Mouse (Mus musculus) monocyte, adult 2 months (primary cell): ENCODE measurements around the gene Olfr222.
"Not testable (repeated sequence)": the region's sequence is repeated elsewhere in the genome, so short reads cannot be mapped to it uniquely, and the experiment has no call there.

Experiments
- DNase-seq, 2 experiments: peaks; one replicate each; pipeline ENCODE4 v3.0.0; 2022; ENCODE audit warnings: low spot score in 2 of 2, low read depth in 1 of 2

Gene Olfr222

DNA sequence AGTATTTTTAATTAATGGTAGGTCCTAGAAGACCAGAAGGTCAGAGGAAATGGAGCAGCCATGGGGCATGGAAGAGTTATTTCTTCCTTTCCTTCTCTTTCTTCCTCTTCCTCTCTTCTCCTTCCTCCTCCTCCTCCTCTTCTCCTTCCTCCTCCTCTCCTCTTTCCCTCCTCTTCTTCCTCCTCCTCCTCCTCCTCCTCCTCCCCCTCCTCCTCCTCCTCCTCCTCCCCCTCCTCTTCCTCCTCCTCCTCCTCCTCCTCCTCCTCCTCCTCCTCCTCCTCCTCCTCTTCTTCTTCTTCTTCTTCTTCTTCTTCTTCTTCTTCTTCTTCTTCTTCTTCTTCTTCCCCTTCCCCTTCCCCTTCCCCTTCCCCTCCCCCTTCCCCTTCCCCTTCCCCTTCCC is at the start of gene Olfr222:
TSS of gene Olfr222 (minus strand) at position 101 of the 400 bp plus-strand sequence.
- DNase-seq = not testable (repeated sequence)

DNA sequence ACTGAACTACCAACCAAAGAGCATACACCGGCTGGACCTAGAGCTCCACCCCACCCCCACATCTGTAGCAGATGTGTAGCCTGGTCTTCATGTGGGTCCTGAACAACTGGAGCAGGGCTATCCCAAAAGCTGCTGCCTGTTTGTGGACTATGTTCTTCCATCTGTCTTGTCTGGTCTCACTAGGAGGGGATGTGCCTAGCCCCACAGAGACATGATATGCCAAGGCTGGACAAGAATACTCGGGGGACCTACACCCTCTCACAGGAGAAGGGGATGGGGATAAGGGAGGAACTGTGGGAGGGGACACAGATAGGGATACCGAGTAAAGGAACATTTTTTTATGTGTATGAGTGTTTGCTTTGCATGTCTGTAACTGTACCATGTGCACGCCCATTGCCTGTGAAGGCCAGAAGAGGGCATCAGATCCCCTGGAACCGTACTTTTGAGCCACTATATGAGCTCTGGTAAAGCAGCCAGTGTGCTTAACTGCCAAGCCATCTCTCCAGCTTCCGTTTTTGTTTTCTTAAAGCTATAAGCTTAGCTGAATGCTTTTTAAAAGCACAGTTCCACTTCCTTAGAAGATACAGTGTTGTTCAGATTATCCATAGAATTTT is 48.1 kb upstream of the Olfr222 start:
- DNase-seq = peak in 1 of 2 experiments; percentile 29

DNA sequence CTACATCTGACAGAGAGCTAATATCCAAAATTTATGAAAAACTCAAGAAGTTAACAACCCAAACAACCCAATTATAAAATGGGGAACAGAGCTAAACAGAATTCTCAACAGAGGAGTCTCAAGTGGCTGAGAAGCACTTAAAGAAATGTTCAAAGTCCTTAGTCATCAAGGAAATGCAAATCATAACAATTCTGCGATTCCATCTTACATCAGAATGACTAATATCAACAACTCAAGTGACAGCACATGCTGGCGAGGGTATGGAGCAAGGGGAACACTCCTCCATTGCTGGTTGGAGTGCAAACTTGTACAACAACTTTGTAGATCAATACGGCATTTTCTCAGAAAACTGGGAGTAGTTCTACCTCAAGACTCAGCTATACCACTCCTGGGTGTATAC is 46.2 kb upstream of the Olfr222 start:
- no peak for DNase-seq

DNA sequence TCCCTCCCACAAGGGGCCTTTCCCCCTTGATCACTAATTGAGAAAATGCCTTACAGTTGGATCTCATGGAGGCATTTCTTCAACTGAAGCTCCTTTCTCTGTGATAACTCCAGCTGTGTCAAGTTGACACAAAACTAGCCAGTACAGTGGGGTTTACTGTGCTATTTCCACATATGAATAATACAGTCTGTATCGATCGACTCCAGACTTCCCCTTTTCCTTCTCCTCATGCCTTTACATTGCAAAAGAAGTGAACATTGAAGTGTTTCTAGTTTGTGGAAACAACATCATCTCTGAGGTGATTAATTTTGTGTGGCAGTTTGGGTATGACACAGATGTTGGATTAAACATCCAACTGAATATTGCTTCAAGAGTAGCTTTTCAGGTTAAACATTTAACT is 41.0 kb upstream of the Olfr222 start:
- not testable (repeated sequence) for DNase-seq

DNA sequence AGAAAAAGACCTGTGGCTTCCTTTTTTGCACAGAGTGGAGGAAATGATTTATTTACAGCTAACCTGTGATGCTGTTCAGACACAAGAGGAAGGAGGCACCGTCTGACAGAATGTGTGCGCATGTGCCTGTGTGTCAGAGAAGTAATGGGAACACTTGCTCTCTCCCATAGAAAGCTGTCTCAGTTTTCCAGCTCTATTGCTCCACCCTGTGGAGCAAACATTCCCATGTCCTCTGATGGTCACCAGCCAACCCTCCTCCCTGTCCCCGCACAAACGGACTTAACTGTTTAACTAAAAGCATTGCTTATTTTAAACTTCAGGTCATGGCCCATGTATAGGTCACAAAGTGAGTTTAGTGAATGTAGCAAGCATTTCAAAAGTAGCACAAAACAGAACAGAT is 38.1 kb upstream of the Olfr222 start:
- DNase-seq = no peak

DNA sequence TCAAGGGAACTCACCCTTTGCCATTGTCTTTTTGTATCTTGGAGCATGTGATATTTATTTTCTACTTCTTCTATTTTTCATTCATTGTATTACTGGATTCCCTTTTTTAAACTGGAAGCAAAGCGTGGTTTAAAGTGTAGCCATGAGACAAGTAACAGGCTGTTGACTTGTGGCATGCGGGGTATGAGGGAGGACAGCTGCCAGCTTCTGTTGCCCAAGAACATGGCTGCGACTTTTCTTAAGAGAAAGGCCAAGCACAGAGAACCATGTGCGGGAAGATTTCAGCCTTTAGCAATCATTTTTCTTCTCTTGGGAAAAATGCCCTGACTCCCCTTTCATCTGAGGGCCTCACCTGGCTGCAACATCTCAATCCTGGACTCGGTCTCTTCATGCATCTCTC is 35.6 kb upstream of the Olfr222 start:
- DNase-seq = no peak

DNA sequence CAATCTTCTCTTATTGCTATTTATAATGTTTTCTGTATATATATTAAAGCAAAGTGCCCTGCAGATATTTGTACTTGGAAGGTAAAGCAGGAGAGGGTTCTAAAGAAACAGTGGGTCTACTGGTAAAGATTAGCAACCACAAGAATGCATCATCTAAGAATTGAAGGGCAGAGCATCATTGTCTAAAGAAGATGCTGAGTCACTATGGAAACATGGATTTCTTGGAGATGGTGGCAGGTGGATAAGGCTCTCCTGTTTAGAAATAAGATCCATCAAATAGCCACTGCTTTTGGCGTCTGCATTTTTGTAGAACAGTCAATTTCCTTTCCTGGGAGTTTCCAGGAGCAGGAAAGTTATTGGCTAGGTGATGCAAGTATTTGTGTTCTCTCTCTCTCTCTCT is 26.3 kb upstream of the Olfr222 start:
- DNase-seq = no peak

DNA sequence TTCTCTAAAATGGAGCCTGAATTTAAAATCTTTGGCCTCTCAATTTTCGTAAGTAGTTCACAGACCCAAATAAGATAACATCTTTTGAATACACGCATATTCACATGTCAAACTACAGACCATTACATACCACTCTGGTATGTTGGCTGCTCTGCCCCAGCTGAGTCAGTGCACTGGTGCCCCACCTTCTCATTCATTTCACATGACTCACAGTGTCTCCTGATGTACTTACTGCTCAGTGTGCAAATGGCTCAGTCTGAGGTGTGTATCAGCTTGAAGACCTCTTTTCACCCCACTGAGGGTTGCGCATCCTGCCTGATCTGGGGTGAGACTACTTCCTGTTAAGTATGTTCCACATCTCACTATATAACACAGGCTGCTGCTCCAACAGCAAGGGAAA is 24.8 kb upstream of the Olfr222 start:
- no peak for DNase-seq

DNA sequence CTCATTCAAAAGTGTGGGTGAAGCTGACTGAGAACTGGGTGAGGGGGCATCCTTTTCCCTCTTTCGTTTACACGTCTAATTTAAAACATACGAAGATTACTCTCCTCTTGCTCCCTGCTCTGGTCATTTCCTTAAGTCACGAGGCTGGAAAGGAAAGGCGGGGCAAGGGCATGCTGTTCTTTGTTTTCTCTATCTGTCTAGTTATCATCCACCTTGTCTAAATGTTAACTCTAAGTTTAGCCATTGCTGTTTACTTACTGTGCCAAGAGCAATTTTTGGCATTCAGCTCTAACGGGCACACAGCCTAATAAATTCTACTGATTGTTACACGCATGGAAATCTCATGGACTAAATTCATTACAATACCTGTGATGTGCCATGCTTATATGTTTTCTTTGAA is 23.2 kb upstream of the Olfr222 start:
- DNase-seq = no peak

DNA sequence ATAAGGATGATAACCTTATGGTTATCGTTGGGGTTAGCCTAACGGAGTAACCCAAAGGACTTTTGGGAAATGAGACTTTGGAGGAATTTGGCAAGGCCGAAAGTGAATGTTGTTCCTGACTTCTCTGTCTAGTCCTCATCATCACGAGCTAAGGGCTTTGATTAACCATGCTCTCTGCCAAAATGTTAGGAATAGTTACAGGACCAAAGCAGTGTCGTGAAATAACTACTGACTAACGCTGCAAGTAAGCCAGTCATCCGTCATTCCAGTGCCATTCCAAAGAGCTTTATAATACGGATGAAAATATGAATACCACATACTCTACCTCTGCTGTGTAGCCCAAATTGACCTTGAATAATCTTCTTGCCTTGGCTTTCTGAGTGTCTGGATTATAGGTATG is 20.9 kb upstream of the Olfr222 start:
- DNase-seq = no peak

DNA sequence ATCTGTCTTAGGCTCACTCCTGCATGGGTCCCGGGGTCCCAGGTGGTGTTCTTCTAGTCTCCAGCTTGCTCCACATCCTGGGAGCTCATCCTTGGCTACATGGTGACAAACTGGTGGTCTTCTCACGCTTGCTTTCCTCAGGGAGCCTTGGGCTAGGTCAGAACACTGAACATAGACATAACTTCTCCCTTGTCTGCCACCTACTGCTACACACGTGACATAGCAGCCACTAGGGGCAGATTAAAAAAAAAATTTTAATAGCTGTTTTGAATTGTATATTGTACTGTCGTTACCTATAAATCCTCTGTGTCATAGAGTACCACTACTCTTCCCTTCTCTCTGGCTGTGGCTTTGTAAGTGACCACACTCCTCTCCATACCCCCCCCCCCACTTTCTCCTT is 20.1 kb upstream of the Olfr222 start:
- DNase-seq = no peak

DNA sequence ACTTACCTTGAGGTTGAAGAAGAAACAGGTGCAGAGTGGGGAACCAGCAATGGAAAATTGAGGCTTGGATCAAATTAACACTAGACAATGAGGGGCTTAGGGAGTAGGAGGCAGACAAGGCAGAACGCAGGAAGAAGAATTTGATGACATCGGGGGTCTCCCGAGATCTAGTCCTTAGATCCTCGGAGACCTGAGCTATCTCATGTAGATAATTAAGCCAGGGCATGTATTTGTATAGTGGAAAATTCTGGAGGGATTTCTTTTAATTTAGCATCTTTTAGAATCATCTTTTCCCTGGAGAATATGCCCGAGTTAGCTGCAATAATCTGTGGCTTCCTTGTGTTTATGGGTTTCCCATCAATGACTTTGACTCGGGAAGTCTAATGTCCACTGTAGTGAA is 17.2 kb upstream of the Olfr222 start, which contains the start of gene Olfr223:
TSS of gene Olfr223 (minus strand) at position 101 of the 400 bp plus-strand sequence.
- no peak for DNase-seq

DNA sequence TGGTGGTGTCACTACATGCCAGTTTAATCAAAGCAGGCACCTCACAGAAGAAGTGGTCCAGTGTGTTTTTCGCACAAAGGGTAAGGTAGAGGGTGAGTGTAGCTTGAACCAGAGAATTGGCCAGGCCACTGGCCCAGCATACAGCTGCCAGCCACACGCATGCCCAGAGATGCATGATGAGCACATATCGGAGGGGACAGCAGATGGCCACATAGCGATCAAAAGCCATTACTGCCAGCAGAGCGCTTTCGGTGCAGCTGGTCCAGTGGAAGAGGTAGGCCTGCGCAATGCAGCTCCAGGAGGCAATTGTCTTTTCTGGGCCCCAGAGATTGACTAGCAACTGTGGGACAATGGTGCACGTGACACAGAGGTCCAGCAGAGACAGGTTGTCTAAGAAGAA is 13.5 kb upstream of the Olfr222 start:
- DNase-seq = no peak

DNA sequence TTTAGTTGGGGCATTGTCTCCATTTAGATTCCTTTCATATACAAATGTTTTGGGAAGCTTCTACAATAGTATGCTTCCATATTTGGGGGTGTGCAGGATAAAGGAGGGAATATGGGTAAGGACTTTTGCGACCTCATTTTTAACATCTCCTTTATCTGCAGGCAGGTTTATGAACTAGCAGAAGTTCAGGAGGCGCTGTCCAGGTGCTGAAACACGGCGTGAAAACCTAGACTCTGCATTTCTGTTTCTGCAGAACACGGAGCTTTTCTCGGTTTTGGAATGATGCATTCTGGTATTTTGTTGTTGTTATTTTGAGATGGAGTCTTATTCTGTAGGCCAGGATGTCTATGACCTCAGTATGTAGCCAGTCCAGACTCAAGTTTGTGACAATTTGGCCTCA is 8.5 kb upstream of the Olfr222 start:
- DNase-seq = no peak

DNA sequence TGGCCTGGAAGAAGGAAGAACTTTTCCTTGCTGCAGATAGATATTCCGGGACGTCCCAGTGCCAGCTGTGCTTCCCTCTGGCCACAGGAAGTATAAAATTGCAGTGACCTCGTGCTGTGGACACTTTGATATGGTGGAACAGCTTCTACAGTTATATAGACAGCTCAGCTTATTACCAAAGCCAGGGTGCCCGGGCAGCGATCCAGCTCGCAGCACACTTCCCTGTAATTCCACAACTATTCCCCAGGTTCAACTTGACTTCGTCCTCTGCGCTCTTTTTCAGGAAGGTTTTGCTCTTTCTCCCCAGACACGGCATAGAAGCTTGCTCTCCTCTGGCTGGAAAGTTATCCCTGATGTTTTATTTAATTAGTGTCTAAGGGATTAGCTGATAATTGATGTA is 309 bp downstream of the Olfr222 start:
- no peak for DNase-seq

DNA sequence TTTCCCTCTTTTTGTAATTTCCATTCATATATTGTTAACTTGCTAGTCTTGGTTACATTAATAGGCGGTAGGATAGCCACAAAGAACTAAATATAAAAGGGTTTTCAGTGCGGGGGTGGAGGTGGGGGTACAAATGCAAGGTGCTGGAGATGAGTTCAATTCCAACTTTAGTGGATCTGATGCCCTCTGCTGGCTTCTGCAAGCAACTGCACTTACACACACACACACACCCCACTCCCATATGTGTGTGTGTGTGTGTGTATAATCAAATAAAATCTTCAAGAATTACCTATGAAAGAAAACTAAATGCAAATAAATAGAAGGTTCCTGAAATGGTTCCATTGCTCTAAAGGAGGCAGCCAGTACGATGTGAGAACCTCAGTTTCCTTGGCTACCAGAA is 6.7 kb downstream of the Olfr222 start:
- no peak for DNase-seq

DNA sequence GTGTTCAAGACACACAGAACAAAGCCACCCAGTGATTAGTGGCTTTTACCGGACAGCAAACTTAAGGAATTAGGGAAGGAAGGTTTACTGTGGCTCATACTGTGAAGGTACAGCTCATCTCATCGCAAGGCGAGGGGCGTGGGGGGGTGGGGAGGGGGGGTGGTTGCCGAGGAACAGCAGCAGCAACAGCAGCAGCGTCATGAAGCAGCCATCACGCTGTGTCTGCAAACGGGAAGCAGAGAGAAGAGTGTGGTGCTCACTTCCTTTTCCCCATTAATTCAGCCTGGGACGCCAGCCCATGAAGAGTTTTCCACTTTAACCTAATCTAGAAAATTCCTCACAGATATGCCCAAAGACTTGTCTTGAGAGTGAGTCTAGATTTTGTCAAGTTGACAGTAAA is 13.2 kb downstream of the Olfr222 start:
- no peak for DNase-seq

DNA sequence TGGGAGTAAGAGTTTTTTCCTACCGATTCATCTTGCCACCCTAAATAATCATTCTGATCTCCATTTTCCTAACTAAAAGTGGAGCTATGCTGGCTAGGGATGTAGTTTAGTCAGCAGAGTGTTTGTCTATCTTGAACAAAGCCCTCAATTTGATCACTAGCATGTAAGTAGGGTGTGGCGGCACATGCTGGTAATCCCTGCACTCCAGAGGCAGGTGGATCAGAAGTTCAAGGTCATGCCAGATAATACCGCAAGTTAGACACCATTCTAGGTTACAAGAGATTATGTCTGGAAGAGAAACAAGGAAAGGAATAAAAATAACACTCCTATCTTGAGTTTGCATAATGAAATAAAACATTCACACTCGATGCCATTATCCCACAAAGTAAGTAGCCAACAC is 13.7 kb downstream of the Olfr222 start:
- DNase-seq = no peak

DNA sequence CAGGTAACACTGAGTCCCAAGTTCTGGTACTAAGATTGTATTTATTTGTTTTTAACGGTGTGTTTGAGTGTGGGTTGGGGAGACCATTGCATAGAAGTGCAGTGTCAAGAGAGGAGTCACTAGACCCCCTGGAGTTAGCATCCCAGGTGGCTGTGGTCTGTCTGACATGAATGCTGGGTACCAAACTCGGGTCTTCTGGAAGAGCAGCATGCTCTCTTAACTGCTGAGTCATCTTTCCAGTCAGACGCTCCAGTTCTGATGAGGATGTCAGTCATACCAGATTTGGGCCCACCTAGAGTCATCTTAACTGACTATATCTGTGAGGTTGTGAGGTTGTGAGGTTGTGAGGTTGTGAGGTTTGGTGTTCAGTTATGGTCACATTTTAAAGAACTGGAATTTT is 15.1 kb downstream of the Olfr222 start:
- no peak for DNase-seq

DNA sequence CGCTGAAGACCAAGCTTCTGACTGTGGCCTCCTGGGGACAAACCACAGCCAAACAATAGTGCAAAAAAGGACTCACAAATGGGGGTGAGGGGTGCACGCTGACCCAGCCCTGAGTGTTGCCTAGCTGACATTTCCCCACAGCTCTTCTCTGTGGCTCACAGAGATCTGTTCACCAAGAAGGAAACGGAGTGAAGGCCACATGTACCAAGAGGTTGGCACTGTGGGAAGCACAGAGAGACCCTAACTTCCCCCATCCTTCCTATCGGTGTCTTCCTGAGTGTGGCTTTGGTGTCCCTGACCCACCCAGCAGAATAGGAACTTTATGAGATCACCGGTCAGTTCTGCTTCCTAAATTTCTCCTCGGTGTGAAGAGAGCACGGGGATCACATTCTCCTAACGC is 21.5 kb downstream of the Olfr222 start:
- DNase-seq = no peak

DNA sequence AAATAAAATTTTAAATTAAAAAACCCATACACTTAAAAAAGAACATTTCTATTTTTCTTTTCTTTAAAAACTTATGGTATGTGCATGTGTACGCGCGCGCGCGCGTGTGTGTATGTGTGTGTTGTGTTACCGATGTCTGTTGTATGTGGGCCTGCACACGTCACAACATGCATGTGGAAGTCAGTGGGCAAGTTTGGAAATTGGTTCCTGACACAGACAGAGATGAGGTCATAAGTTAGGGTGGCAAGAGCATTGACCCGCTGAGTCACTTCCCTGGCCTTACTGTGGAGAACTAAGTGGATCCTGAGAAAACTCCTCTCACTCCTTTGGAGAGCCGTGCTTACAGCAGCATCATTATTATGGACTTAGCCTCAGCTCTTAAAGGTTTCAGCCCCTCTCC is 21.9 kb downstream of the Olfr222 start:
- no peak for DNase-seq

DNA sequence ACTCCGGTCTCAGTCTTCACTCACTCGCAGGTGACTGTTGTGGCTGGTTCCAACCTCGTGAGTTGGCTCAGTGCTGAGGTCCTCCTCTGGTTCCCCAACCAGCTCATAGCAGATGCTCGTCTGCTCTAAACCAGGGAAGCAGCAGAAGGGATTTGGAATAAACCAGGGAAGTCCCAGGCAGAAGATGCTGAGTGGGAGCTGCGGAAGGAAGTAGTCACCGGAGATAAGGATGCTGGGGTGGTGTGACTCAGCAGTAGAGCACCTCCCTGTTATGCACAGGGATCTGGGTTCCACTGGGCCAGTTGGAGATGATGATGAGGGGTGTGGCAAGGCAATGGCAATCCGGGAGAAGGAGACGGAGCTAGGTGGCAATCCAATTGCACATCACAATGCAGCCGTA is 32.0 kb downstream of the Olfr222 start:
- no peak for DNase-seq

DNA sequence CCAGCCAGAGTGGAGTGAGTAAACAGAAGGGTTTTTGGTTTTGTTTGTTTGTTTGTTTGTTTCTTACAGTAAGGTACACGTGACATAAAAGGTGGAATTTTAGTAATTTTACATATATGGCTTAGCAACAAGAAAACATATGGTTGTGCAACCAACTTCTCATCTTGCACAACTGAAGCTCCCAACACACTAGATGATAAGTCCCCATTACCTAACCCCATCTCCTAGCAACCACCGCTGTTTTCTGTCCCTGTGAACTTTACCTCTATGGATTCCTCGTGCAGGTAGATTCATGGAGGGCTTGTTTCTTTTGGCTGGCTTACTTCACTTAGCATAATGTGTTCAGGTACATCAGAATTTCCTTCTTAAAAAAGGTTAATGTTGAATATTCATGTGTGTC is 32.7 kb downstream of the Olfr222 start:
- no peak for DNase-seq

DNA sequence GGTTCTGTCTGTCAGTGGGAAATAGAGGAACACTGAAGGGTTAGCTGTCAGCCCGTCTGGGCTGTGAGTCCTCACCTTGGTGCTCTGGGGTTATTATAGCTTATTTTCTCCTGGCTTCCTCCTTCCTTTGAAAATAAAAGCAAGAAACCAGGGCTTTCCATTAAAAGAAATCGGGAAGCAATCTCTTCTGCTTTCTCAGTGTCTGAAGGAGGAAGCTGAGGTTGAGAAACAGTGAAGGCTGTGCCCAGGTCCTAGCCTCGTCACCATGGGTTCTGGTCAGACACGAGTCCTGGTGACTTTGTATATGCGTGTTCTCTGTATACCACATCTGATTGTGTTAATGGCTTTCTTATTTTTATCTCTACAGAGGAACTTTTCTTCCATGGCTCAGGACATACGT is 33.6 kb downstream of the Olfr222 start:
- peak; percentile 61 to 67 for DNase-seq
